Mouse (Mus musculus): ENCODE data around the gene Src. TPM values are rescaled to one million over a fixed set of nuclear protein-coding genes. Genes with fewer than 3 reads are reported as not detected.

Gene Src
- polyA plus RNA-seq, 1 experiment from 2014 or later, result 11.8 TPM

GRCm38 (mm10) chr2:157500364-157500763 is 82.1 kb downstream of the Src start:
- WGBS, result 77% methylated on average over 2 of the region's 2 CpGs
- Histone ChIP-seq H3K4me3 (ENCODE audit: low read length) (no peak overlapping the region), H3K9ac (ENCODE audit: low read depth, low read length) (no peak overlapping the region), H3K9me3 (ENCODE audit: control insufficient read depth, low read length) (no peaks in the 10 kb centered on the region), H3K4me2 (ENCODE audit: low read depth, low read length) (no peak overlapping the region), H3K36me3 (ENCODE audit: control insufficient read depth, insufficient read depth, low read length) (no peaks in the 10 kb centered on the region), H3K4me1 (ENCODE audit: control insufficient read depth, insufficient read depth, low read length) (no peaks in the 10 kb centered on the region), H3K27ac (ENCODE audit: low read length) (no peak overlapping the region), H3K27me3 (replicated peaks; ENCODE audit: control insufficient read depth, insufficient read depth, low read length) (no peaks in the 10 kb centered on the region)
- no peak for ATAC-seq

GRCm38 (mm10) chr2:157501324-157501723 is 83.1 kb downstream of the Src start:
- H3K9me3 ChIP-seq (ENCODE audit: control insufficient read depth, low read length), result no peaks in the 10 kb centered on the region
- ATAC-seq, result no peak
- no peaks in the 10 kb centered on the region for H3K27me3 ChIP-seq (replicated peaks; ENCODE audit: control insufficient read depth, insufficient read depth, low read length)
- no peak overlapping the region for H3K9ac ChIP-seq (ENCODE audit: low read depth, low read length)
- no peaks in the 10 kb centered on the region for H3K4me1 ChIP-seq (ENCODE audit: control insufficient read depth, insufficient read depth, low read length)
- H3K4me2 ChIP-seq (ENCODE audit: low read depth, low read length), result no peak overlapping the region
- H3K4me3 ChIP-seq (ENCODE audit: low read length), result no peak overlapping the region
- no peak overlapping the region for H3K27ac ChIP-seq (ENCODE audit: low read length)
- WGBS, result 68% methylated on average over 4 of the region's 4 CpGs
- H3K36me3 ChIP-seq (ENCODE audit: control insufficient read depth, insufficient read depth, low read length), result no peaks in the 10 kb centered on the region

GRCm38 (mm10) chr2:157506779-157507178 is 88.5 kb downstream of the Src start:
- Histone ChIP-seq H3K9me3 (ENCODE audit: control insufficient read depth, low read length) (no peaks in the 10 kb centered on the region), H3K36me3 (ENCODE audit: control insufficient read depth, insufficient read depth, low read length) (no peaks in the 10 kb centered on the region), H3K4me3 (ENCODE audit: low read length) (no peak overlapping the region), H3K4me2 (ENCODE audit: low read depth, low read length) (no peak overlapping the region), H3K27me3 (replicated peaks; ENCODE audit: control insufficient read depth, insufficient read depth, low read length) (no peaks in the 10 kb centered on the region), H3K27ac (ENCODE audit: low read length) (no peak overlapping the region), H3K9ac (ENCODE audit: low read depth, low read length) (no peak overlapping the region), H3K4me1 (ENCODE audit: control insufficient read depth, insufficient read depth, low read length) (peaks cover 8% of the 10 kb centered on the region)
- 0 out of 2 replicates have a peak, but pooled peaks have one; percentile 7 for ATAC-seq
- 20% methylated on average over 14 of the region's 14 CpGs for WGBS

- no peaks in the 10 kb centered on the region for H3K36me3 ChIP-seq (ENCODE audit: control insufficient read depth, insufficient read depth, low read length)
- H3K9ac ChIP-seq (ENCODE audit: low read depth, low read length), result no peak overlapping the region
- no peaks in the 10 kb centered on the region for H3K27me3 ChIP-seq (replicated peaks; ENCODE audit: control insufficient read depth, insufficient read depth, low read length)
- WGBS, result 56% methylated on average over 5 of the region's 5 CpGs
- no peak overlapping the region for H3K4me2 ChIP-seq (ENCODE audit: low read depth, low read length)
- no peak overlapping the region for H3K4me3 ChIP-seq (ENCODE audit: low read length)
- peaks cover 8% of the 10 kb centered on the region for H3K4me1 ChIP-seq (ENCODE audit: control insufficient read depth, insufficient read depth, low read length)
- H3K27ac ChIP-seq (ENCODE audit: low read length), result no peak overlapping the region
- peak; percentile 13; the same call in 1 of the 2 replicates for ATAC-seq
- no peaks in the 10 kb centered on the region for H3K9me3 ChIP-seq (ENCODE audit: control insufficient read depth, low read length)
Measured at GRCm38 (mm10) chr2:157509182-157509581, 90.9 kb downstream of the Src start.

- Histone ChIP-seq H3K4me1 (ENCODE audit: control insufficient read depth, insufficient read depth, low read length) (peaks cover 8% of the 10 kb centered on the region), H3K9me3 (ENCODE audit: control insufficient read depth, low read length) (no peaks in the 10 kb centered on the region), H3K9ac (ENCODE audit: low read depth, low read length) (no peak overlapping the region), H3K36me3 (ENCODE audit: control insufficient read depth, insufficient read depth, low read length) (no peaks in the 10 kb centered on the region), H3K27me3 (replicated peaks; ENCODE audit: control insufficient read depth, insufficient read depth, low read length) (no peaks in the 10 kb centered on the region), H3K4me3 (ENCODE audit: low read length) (no peak overlapping the region), H3K4me2 (ENCODE audit: low read depth, low read length) (no peak overlapping the region), H3K27ac (ENCODE audit: low read length) (no peak overlapping the region)
- peak; percentile 57 for ATAC-seq
- WGBS, result 56% methylated on average over 4 of the region's 4 CpGs
Measured at GRCm38 (mm10) chr2:157510031-157510430, 91.8 kb downstream of the Src start.

GRCm38 (mm10) chr2:157512859-157513258 is 94.6 kb downstream of the Src start:
- Histone ChIP-seq H3K36me3 (ENCODE audit: control insufficient read depth, insufficient read depth, low read length) (no peaks in the 10 kb centered on the region), H3K9me3 (ENCODE audit: control insufficient read depth, low read length) (no peaks in the 10 kb centered on the region), H3K4me2 (ENCODE audit: low read depth, low read length) (no peak overlapping the region), H3K4me1 (ENCODE audit: control insufficient read depth, insufficient read depth, low read length) (peaks cover 8% of the 10 kb centered on the region), H3K27me3 (replicated peaks; ENCODE audit: control insufficient read depth, insufficient read depth, low read length) (no peaks in the 10 kb centered on the region), H3K27ac (ENCODE audit: low read length) (no peak overlapping the region), H3K9ac (ENCODE audit: low read depth, low read length) (no peak overlapping the region), H3K4me3 (ENCODE audit: low read length) (no peak overlapping the region)
- no peak for ATAC-seq
- 82% methylated on average over 9 of the region's 9 CpGs for WGBS

GRCm38 (mm10) chr2:157513737-157514208 is 95.5 kb downstream of the Src start:
- H3K9me3 ChIP-seq (ENCODE audit: control insufficient read depth, low read length), result no peaks in the 10 kb centered on the region
- no peak overlapping the region for H3K27ac ChIP-seq (ENCODE audit: low read length)
- no peak for ATAC-seq

GRCm38 (mm10) chr2:157514353-157514752 is 96.1 kb downstream of the Src start:
- H3K36me3 ChIP-seq (ENCODE audit: control insufficient read depth, insufficient read depth, low read length), result no peaks in the 10 kb centered on the region
- H3K9ac ChIP-seq (ENCODE audit: low read depth, low read length), result no peak overlapping the region
- H3K27ac ChIP-seq (ENCODE audit: low read length), result no peak overlapping the region
- H3K4me3 ChIP-seq (ENCODE audit: low read length), result no peak overlapping the region
- WGBS, result 23% methylated on average over 4 of the region's 4 CpGs
- ATAC-seq, result no peak
- no peak overlapping the region for H3K4me2 ChIP-seq (ENCODE audit: low read depth, low read length)
- H3K4me1 ChIP-seq (ENCODE audit: control insufficient read depth, insufficient read depth, low read length), result 0 out of 2 replicates have a peak, but pooled peaks cover 2% of the 10 kb centered on the region
- no peaks in the 10 kb centered on the region for H3K9me3 ChIP-seq (ENCODE audit: control insufficient read depth, low read length)
- H3K27me3 ChIP-seq (replicated peaks; ENCODE audit: control insufficient read depth, insufficient read depth, low read length), result no peaks in the 10 kb centered on the region

More at GRCm38 (mm10) chr2:157513737-157514208, 95.5 kb downstream of the Src start:
- Histone ChIP-seq H3K4me1 (ENCODE audit: control insufficient read depth, insufficient read depth, low read length) (peaks cover 7% of the 10 kb centered on the region), H3K9ac (ENCODE audit: low read depth, low read length) (no peak overlapping the region), H3K4me2 (ENCODE audit: low read depth, low read length) (no peak overlapping the region), H3K36me3 (ENCODE audit: control insufficient read depth, insufficient read depth, low read length) (no peaks in the 10 kb centered on the region), H3K4me3 (ENCODE audit: low read length) (no peak overlapping the region), H3K27me3 (replicated peaks; ENCODE audit: control insufficient read depth, insufficient read depth, low read length) (no peaks in the 10 kb centered on the region)
- 49% methylated on average over 9 of the region's 9 CpGs for WGBS

- H3K4me3 ChIP-seq (ENCODE audit: low read length), result no peak overlapping the region
- no peaks in the 10 kb centered on the region for H3K27me3 ChIP-seq (replicated peaks; ENCODE audit: control insufficient read depth, insufficient read depth, low read length)
- no peaks in the 10 kb centered on the region for H3K4me1 ChIP-seq (ENCODE audit: control insufficient read depth, insufficient read depth, low read length)
- H3K9me3 ChIP-seq (ENCODE audit: control insufficient read depth, low read length), result no peaks in the 10 kb centered on the region
- no peak overlapping the region for H3K9ac ChIP-seq (ENCODE audit: low read depth, low read length)
- 65% methylated on average over 6 of the region's 6 CpGs for WGBS
- H3K36me3 ChIP-seq (ENCODE audit: control insufficient read depth, insufficient read depth, low read length), result no peaks in the 10 kb centered on the region
- ATAC-seq, result no peak
- no peak overlapping the region for H3K27ac ChIP-seq (ENCODE audit: low read length)
- no peak overlapping the region for H3K4me2 ChIP-seq (ENCODE audit: low read depth, low read length)
Measured at GRCm38 (mm10) chr2:157517526-157517925, 99.3 kb downstream of the Src start.

- Histone ChIP-seq H3K9ac (ENCODE audit: low read depth, low read length) (no peak overlapping the region), H3K27me3 (replicated peaks; ENCODE audit: control insufficient read depth, insufficient read depth, low read length) (no peaks in the 10 kb centered on the region), H3K4me1 (ENCODE audit: control insufficient read depth, insufficient read depth, low read length) (no peaks in the 10 kb centered on the region), H3K4me2 (ENCODE audit: low read depth, low read length) (no peak overlapping the region), H3K4me3 (ENCODE audit: low read length) (no peak overlapping the region), H3K27ac (ENCODE audit: low read length) (no peak overlapping the region), H3K9me3 (ENCODE audit: control insufficient read depth, low read length) (no peaks in the 10 kb centered on the region), H3K36me3 (ENCODE audit: control insufficient read depth, insufficient read depth, low read length) (no peaks in the 10 kb centered on the region)
- 55% methylated on average over 7 of the region's 7 CpGs for WGBS
- no peak for ATAC-seq
Measured at GRCm38 (mm10) chr2:157518451-157518850, 100.2 kb downstream of the Src start.
